Mouse (Mus musculus) myocyte (in vitro differentiated cells): ENCODE data around the gene Vmn2r86. TPM values are rescaled to one million over a fixed set of nuclear protein-coding genes. Genes with fewer than 3 reads are reported as not detected.
"Not testable (repeated sequence)": the region's sequence is repeated elsewhere in the genome, so short reads cannot be mapped to it uniquely, and the experiment has no call there.

ENCODE experiments used
- H3K27me3 ChIP-seq: one replicate; pipeline ENCODE4 v1.6.1; 2011; ENCODE audit not compliant: control insufficient read depth, insufficient read depth, insufficient read length
- H3K36me3 ChIP-seq: one replicate; pipeline ENCODE4 v1.6.1; 2011; ENCODE audit not compliant: control insufficient read depth, insufficient read depth
- H3K4me2 ChIP-seq: one replicate; pipeline ENCODE4 v1.6.1; 2011; ENCODE audit warnings: low read depth, control low read depth
- H3K4me3 ChIP-seq: one replicate; pipeline ENCODE4 v1.5.1; 2011; ENCODE audit warnings: mild to moderate bottlenecking, control low read depth, moderate library complexity
- H3K79me2 ChIP-seq: one replicate; pipeline ENCODE4 v1.6.1; 2011; ENCODE audit not compliant: control insufficient read depth, insufficient read depth
- H3ac ChIP-seq: one replicate; pipeline ENCODE4 v1.6.1; 2011; ENCODE audit not compliant: control insufficient read depth, insufficient read length
- CEBPB ChIP-seq: IDR thresholded peaks from 2 replicates; pipeline ENCODE4 v1.6.1; 2011; ENCODE audit warnings: mild to moderate bottlenecking, moderate library complexity; ENCODE audit not compliant: poor library complexity, insufficient read depth, severe bottlenecking
- E2F4 ChIP-seq: IDR thresholded peaks from one replicate; pipeline ENCODE4 v1.6.1; 2011; ENCODE audit warnings: mild to moderate bottlenecking, control low read depth, moderate library complexity; ENCODE audit not compliant: insufficient read depth
- MAX ChIP-seq: IDR thresholded peaks from one replicate; pipeline ENCODE4 v1.6.1; 2011; ENCODE audit warnings: low read depth, mild to moderate bottlenecking, control low read depth
- MYOD1 ChIP-seq, 3 experiments: IDR thresholded peaks; one replicate each; pipeline ENCODE4 v1.6.1; 2011; ENCODE audit warnings: control low read depth in 2 of 3, low read depth in 2 of 3, mild to moderate bottlenecking in 2 of 3, moderate library complexity in 1 of 3; ENCODE audit not compliant: insufficient read length in 2 of 3, control insufficient read depth in 1 of 3
- MYOG ChIP-seq, 3 experiments: IDR thresholded peaks; one replicate each; pipeline ENCODE4 v1.6.1; 2011; ENCODE audit warnings: control low read depth in 2 of 3, low read depth in 2 of 3, mild to moderate bottlenecking in 2 of 3; ENCODE audit not compliant: insufficient read length in 2 of 3, control insufficient read depth in 1 of 3, insufficient read depth in 1 of 3
- POLR2A ChIP-seq: IDR thresholded peaks from one replicate; pipeline ENCODE4 v1.6.1; 2011; ENCODE audit warnings: low read depth, mild to moderate bottlenecking, control low read depth, moderate library complexity; ENCODE audit not compliant: insufficient read length
- POLR2AphosphoS2 ChIP-seq: IDR thresholded peaks from one replicate; pipeline ENCODE4 v1.6.1; 2011; ENCODE audit warnings: low read depth, control low read depth; ENCODE audit not compliant: insufficient read length
- REST ChIP-seq: IDR thresholded peaks from one replicate; pipeline ENCODE4 v1.6.1; 2011; ENCODE audit warnings: mild to moderate bottlenecking, control low read depth, moderate library complexity; ENCODE audit not compliant: insufficient read depth, insufficient read length
- SRF ChIP-seq: IDR thresholded peaks from one replicate; pipeline ENCODE4 v1.6.1; 2011; ENCODE audit warnings: low read depth; ENCODE audit not compliant: control insufficient read depth, insufficient read length
- TCF12 ChIP-seq: IDR thresholded peaks from one replicate; pipeline ENCODE4 v1.6.1; 2011; ENCODE audit warnings: mild to moderate bottlenecking, control low read depth; ENCODE audit not compliant: poor library complexity, insufficient read depth, severe bottlenecking
- TCF3 ChIP-seq: IDR thresholded peaks from one replicate; pipeline ENCODE4 v1.6.1; 2011; ENCODE audit warnings: low read depth, control low read depth; ENCODE audit not compliant: insufficient read length
- USF1 ChIP-seq: IDR thresholded peaks from one replicate; pipeline ENCODE4 v1.6.1; 2011; ENCODE audit warnings: low read depth, mild to moderate bottlenecking, control low read depth, moderate library complexity
- polyA plus RNA-seq: library from polyadenylated mRNA; unstranded; fragments of >200 nt; fragmentation: generic; extraction: Trizol; gene quantifications from one replicate; pipeline ENCODE4 v1.2.1, GENCODE M21; 2012; ENCODE audit warnings: missing spikeins

Gene Vmn2r86
- polyA plus RNA-seq, 1 experiment = not detected

DNA sequence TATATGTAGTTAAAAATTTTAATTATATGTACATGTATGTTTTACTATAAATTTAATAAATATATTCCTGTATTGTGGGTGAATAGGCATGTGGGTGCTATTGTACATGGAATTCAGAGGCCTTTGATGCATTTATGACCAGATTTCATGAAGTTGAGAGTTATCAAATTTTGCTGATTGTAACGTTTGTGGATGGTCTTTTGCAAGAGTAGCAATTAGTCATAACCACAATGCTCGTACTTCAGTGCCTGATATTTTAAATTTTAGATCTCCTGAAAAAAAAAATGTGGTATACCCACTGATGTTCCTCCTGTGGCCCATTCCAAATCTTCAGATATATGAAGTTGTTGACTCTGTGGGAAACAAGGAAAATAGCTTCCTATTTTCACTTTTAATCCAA, 33.5 kb downstream of the Vmn2r86 start:
- H3K4me2 ChIP-seq, H3K27me3 ChIP-seq, H3ac ChIP-seq, H3K79me2 ChIP-seq, H3K36me3 ChIP-seq, H3K4me3 ChIP-seq: not testable (repeated sequence)
- TF ChIP-seq CEBPB = peak; percentile 88

DNA sequence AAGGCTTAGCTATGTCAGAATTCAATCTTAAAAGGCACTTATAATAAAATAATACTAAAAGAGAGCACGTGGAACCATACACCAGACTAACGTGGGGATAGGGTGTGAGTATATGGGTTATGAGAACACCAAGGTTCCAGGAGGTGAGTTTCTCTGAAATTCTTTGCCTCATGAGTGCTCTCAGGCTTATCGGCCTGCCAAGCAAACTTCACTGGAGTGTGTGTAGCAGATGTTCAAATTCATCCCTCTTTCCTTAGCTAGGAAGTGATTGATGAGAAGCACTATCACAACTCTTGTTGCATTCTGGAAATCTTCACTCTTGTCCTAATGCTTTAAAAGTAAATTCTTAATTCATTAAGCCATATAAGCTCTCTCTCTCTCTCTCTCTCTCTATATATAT, 35.4 kb downstream of the Vmn2r86 start:
- Histone ChIP-seq H3K79me2 (no peaks in the 10 kb centered on the region), H3K4me2 (no peak overlapping the region), H3K36me3 (no peaks in the 10 kb centered on the region), H3K4me3 (no peak overlapping the region), H3ac (no peak overlapping the region), H3K27me3 (no peaks in the 10 kb centered on the region)
- TF ChIP-seq MYOG (IDR thresholded peaks at IDR 0.05; ENCODE audit: control insufficient read depth in 1 of 3, insufficient read depth in 1 of 3, insufficient read length in 2 of 3, low read depth in 2 of 3) = no peak
- TF ChIP-seq CEBPB = no peak
- TF ChIP-seq REST = no peak
- TF ChIP-seq POLR2A = no peak
- no peak for TF ChIP-seq TCF12
- no peak for TF ChIP-seq MYOD1 (IDR thresholded peaks at IDR 0.05; ENCODE audit: control insufficient read depth in 1 of 3, insufficient read length in 2 of 3, low read depth in 2 of 3)
- TF ChIP-seq E2F4 = no peak
- no peak for TF ChIP-seq POLR2AphosphoS2
- no peak for TF ChIP-seq TCF3
- no peak for TF ChIP-seq MAX
- no peak for TF ChIP-seq USF1
- no peak for TF ChIP-seq SRF

GRCm38 (mm10) chr10:130419954-130420353, 35.9 kb downstream of the Vmn2r86 start:
- not testable (repeated sequence) for H3K4me2 ChIP-seq, H3K4me3 ChIP-seq, H3K36me3 ChIP-seq, H3K79me2 ChIP-seq, H3K27me3 ChIP-seq, H3ac ChIP-seq

DNA sequence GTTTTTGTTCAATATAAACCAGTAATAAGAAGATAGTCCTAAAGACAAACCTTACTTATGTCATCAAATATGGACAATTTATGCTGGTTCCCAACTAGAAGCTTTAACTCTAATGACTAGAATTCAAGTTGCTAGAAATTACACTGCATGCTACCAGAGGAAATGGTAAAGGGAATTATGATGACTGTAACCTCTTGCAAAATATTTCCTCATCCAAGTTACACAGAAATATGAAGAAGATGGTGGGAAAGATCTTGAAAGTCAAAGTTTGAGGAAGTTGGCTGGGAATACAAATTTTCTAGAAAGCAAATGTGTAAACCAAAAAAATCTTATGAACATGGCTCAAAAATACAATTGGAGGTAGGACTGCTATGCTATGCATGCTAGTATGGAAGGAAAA, 39.5 kb downstream of the Vmn2r86 start:
- H3K4me3 ChIP-seq, H3K36me3 ChIP-seq, H3K79me2 ChIP-seq, H3K27me3 ChIP-seq, H3ac ChIP-seq, H3K4me2 ChIP-seq: not testable (repeated sequence)

GRCm38 (mm10) chr10:130412167-130412698, 43.6 kb downstream of the Vmn2r86 start:
- not testable (repeated sequence) for H3K36me3 ChIP-seq, H3K79me2 ChIP-seq, H3K4me2 ChIP-seq, H3K27me3 ChIP-seq, H3ac ChIP-seq, H3K4me3 ChIP-seq

GRCm38 (mm10) chr10:130394232-130394631, 61.6 kb downstream of the Vmn2r86 start, which contains the start of gene Vmn2r84:
Gene Vmn2r84, minus strand, starts transcription at chr10:130394332.
- H3K27me3 ChIP-seq = no peaks in the 10 kb centered on the region
- no peak within 1 kb of the TSS for H3K4me2 ChIP-seq
- no peaks in the 10 kb centered on the region for H3K79me2 ChIP-seq
- no peak within 1 kb of the TSS for H3ac ChIP-seq
- H3K4me3 ChIP-seq = no peak within 1 kb of the TSS
- H3K36me3 ChIP-seq = no peaks in the 10 kb centered on the region
- no peak for TF ChIP-seq MAX
- no peak for TF ChIP-seq POLR2AphosphoS2
- TF ChIP-seq USF1 = no peak
- no peak for TF ChIP-seq CEBPB
- no peak for TF ChIP-seq TCF12
- no peak for TF ChIP-seq REST

Other genes with a start within 250 kb of the Vmn2r86 start
- gene Olfr827, start 241.6 kb downstream of the Vmn2r86 start, polyA plus RNA-seq = not detected
- gene Neurod4, start 175.8 kb downstream of the Vmn2r86 start, polyA plus RNA-seq = not detected
- gene Tespa1, start 133.2 kb downstream of the Vmn2r86 start, polyA plus RNA-seq = not detected
- gene Vmn2r84, start 61.7 kb downstream of the Vmn2r86 start, polyA plus RNA-seq = not detected
- not detected for gene Vmn2r85, start 26.3 kb downstream of the Vmn2r86 start, polyA plus RNA-seq
- 0.02 TPM for gene Vmn2r87, start 41.3 kb upstream of the Vmn2r86 start, polyA plus RNA-seq